Mouse (Mus musculus): ENCODE data around the gene Map3k6. TPM values are rescaled to one million over a fixed set of nuclear protein-coding genes. Genes with fewer than 3 reads are reported as not detected.
A peak's percentile ranks its signal among the peaks of the same experiment; 100 is the strongest.

Gene Map3k6
- polyA plus RNA-seq, 1 experiment from 2014 or later, result 1.9 TPM

GRCm38 (mm10) chr4:133251214-133251613 is 10.6 kb downstream of the Map3k6 start:
- peaks cover 6% of the 10 kb centered on the region for H3K4me1 ChIP-seq (ENCODE audit: control insufficient read depth, insufficient read depth, low read length)
- peak; percentile 27 for DNase-seq
- H3K4me2 ChIP-seq (ENCODE audit: low read length), result peak overlapping the region; percentile 48
- H3K4me3 ChIP-seq (replicated peaks; ENCODE audit: low read depth, low read length), result peak overlapping the region; percentile 25
- H3K27ac ChIP-seq (replicated peaks; ENCODE audit: low read depth, low read length), result no peak overlapping the region
- 1% methylated on average over 31 of the region's 31 CpGs for WGBS
- H3K36me3 ChIP-seq (ENCODE audit: control insufficient read depth, insufficient read depth, low read length), result no peaks in the 10 kb centered on the region
- H3K27me3 ChIP-seq (ENCODE audit: control insufficient read depth, insufficient read depth, low read length), result peaks cover 60% of the 10 kb centered on the region
- no peaks in the 10 kb centered on the region for H3K9me3 ChIP-seq (ENCODE audit: control insufficient read depth, low read length)
- no peak for ATAC-seq (ENCODE audit: low FRiP score, low TSS enrichment)
- peak overlapping the region; percentile 31; the same call in 1 of the 2 replicates for H3K9ac ChIP-seq (replicated peaks; ENCODE audit: low read length)

- WGBS, result 39% methylated on average over 4 of the region's 4 CpGs
- Histone ChIP-seq H3K4me3 (replicated peaks; ENCODE audit: low read depth, low read length) (no peak overlapping the region), H3K27ac (replicated peaks; ENCODE audit: low read depth, low read length) (no peak overlapping the region), H3K36me3 (ENCODE audit: control insufficient read depth, insufficient read depth, low read length) (no peaks in the 10 kb centered on the region), H3K9ac (replicated peaks; ENCODE audit: low read length) (no peak overlapping the region), H3K27me3 (ENCODE audit: control insufficient read depth, insufficient read depth, low read length) (peaks cover 52% of the 10 kb centered on the region), H3K4me1 (ENCODE audit: control insufficient read depth, insufficient read depth, low read length) (peaks cover 6% of the 10 kb centered on the region), H3K4me2 (ENCODE audit: low read length) (no peak overlapping the region), H3K9me3 (ENCODE audit: control insufficient read depth, low read length) (no peaks in the 10 kb centered on the region)
- ATAC-seq (ENCODE audit: low FRiP score, low TSS enrichment) (no peak), DNase-seq (peak; percentile 34)
These were observed 11.5 kb downstream of the Map3k6 start for GRCm38 (mm10) chr4:133252089-133252488.

- Histone ChIP-seq H3K4me3 (replicated peaks; ENCODE audit: low read depth, low read length) (no peak overlapping the region), H3K9ac (replicated peaks; ENCODE audit: low read length) (no peak overlapping the region), H3K36me3 (ENCODE audit: control insufficient read depth, insufficient read depth, low read length) (no peaks in the 10 kb centered on the region), H3K9me3 (ENCODE audit: control insufficient read depth, low read length) (no peaks in the 10 kb centered on the region), H3K4me2 (ENCODE audit: low read length) (no peak overlapping the region), H3K27me3 (ENCODE audit: control insufficient read depth, insufficient read depth, low read length) (peaks cover 41% of the 10 kb centered on the region), H3K4me1 (ENCODE audit: control insufficient read depth, insufficient read depth, low read length) (peaks cover 6% of the 10 kb centered on the region), H3K27ac (replicated peaks; ENCODE audit: low read depth, low read length) (no peak overlapping the region)
- DNase-seq (no peak), ATAC-seq (ENCODE audit: low FRiP score, low TSS enrichment) (no peak)
- 70% methylated on average over 12 of the region's 12 CpGs for WGBS
These were observed 12.8 kb downstream of the Map3k6 start for GRCm38 (mm10) chr4:133253412-133253811.

GRCm38 (mm10) chr4:133255392-133255791 is 14.8 kb downstream of the Map3k6 start:
- Histone ChIP-seq H3K36me3 (ENCODE audit: control insufficient read depth, insufficient read depth, low read length) (no peaks in the 10 kb centered on the region), H3K4me1 (ENCODE audit: control insufficient read depth, insufficient read depth, low read length) (peaks cover 6% of the 10 kb centered on the region), H3K4me2 (ENCODE audit: low read length) (no peak overlapping the region), H3K4me3 (replicated peaks; ENCODE audit: low read depth, low read length) (no peak overlapping the region), H3K27me3 (ENCODE audit: control insufficient read depth, insufficient read depth, low read length) (peaks cover 28% of the 10 kb centered on the region), H3K27ac (replicated peaks; ENCODE audit: low read depth, low read length) (no peak overlapping the region), H3K9me3 (ENCODE audit: control insufficient read depth, low read length) (no peaks in the 10 kb centered on the region), H3K9ac (replicated peaks; ENCODE audit: low read length) (no peak overlapping the region)
- ATAC-seq (ENCODE audit: low FRiP score, low TSS enrichment) (no peak), DNase-seq (no peak)
- WGBS, result 62% methylated on average over 6 of the region's 6 CpGs

- Histone ChIP-seq H3K9ac (replicated peaks; ENCODE audit: low read length) (no peak overlapping the region), H3K4me1 (ENCODE audit: control insufficient read depth, insufficient read depth, low read length) (no peaks in the 10 kb centered on the region), H3K27ac (replicated peaks; ENCODE audit: low read depth, low read length) (no peak overlapping the region), H3K4me3 (replicated peaks; ENCODE audit: low read depth, low read length) (no peak overlapping the region), H3K36me3 (ENCODE audit: control insufficient read depth, insufficient read depth, low read length) (no peaks in the 10 kb centered on the region), H3K4me2 (ENCODE audit: low read length) (no peak overlapping the region), H3K9me3 (ENCODE audit: control insufficient read depth, low read length) (no peaks in the 10 kb centered on the region), H3K27me3 (ENCODE audit: control insufficient read depth, insufficient read depth, low read length) (peaks cover 14% of the 10 kb centered on the region; the same call in 1 of the 2 replicates)
- ATAC-seq (ENCODE audit: low FRiP score, low TSS enrichment), result no peak
- 20% methylated on average over 24 of the region's 24 CpGs for WGBS
- DNase-seq, result no peak
These were observed 16.2 kb downstream of the Map3k6 start for GRCm38 (mm10) chr4:133256820-133257219.

- Histone ChIP-seq H3K4me3 (replicated peaks; ENCODE audit: low read depth, low read length) (no peak overlapping the region), H3K4me2 (ENCODE audit: low read length) (no peak overlapping the region), H3K4me1 (ENCODE audit: control insufficient read depth, insufficient read depth, low read length) (no peaks in the 10 kb centered on the region), H3K27me3 (ENCODE audit: control insufficient read depth, insufficient read depth, low read length) (peaks cover 10% of the 10 kb centered on the region; the same call in 1 of the 2 replicates), H3K27ac (replicated peaks; ENCODE audit: low read depth, low read length) (no peak overlapping the region), H3K9ac (replicated peaks; ENCODE audit: low read length) (no peak overlapping the region), H3K36me3 (ENCODE audit: control insufficient read depth, insufficient read depth, low read length) (no peaks in the 10 kb centered on the region), H3K9me3 (ENCODE audit: control insufficient read depth, low read length) (no peaks in the 10 kb centered on the region)
- ATAC-seq (ENCODE audit: low FRiP score, low TSS enrichment) (no peak), DNase-seq (no peak)
- 34% methylated on average over 12 of the region's 12 CpGs for WGBS
These were observed 16.6 kb downstream of the Map3k6 start for GRCm38 (mm10) chr4:133257230-133257629.

GRCm38 (mm10) chr4:133257798-133258408 is 17.3 kb downstream of the Map3k6 start:
- no peak overlapping the region for H3K4me2 ChIP-seq (ENCODE audit: low read length)
- DNase-seq (no peak), ATAC-seq (ENCODE audit: low FRiP score, low TSS enrichment) (no peak)
- H3K4me3 ChIP-seq (replicated peaks; ENCODE audit: low read depth, low read length), result no peak overlapping the region
- H3K36me3 ChIP-seq (ENCODE audit: control insufficient read depth, insufficient read depth, low read length), result no peaks in the 10 kb centered on the region
- H3K4me1 ChIP-seq (ENCODE audit: control insufficient read depth, insufficient read depth, low read length), result no peaks in the 10 kb centered on the region
- WGBS, result 76% methylated on average over 12 of the region's 12 CpGs
- H3K27me3 ChIP-seq (ENCODE audit: control insufficient read depth, insufficient read depth, low read length), result 0 out of 2 replicates have a peak, but pooled peaks cover 4% of the 10 kb centered on the region
- H3K9me3 ChIP-seq (ENCODE audit: control insufficient read depth, low read length), result no peaks in the 10 kb centered on the region
- H3K9ac ChIP-seq (replicated peaks; ENCODE audit: low read length), result no peak overlapping the region
- H3K27ac ChIP-seq (replicated peaks; ENCODE audit: low read depth, low read length), result no peak overlapping the region

GRCm38 (mm10) chr4:133261641-133262374 is 21.2 kb downstream of the Map3k6 start:
- H3K4me1 ChIP-seq (ENCODE audit: control insufficient read depth, insufficient read depth, low read length), result no peaks in the 10 kb centered on the region
- no peak for DNase-seq
- 54% methylated on average over 10 of the region's 10 CpGs for WGBS
- H3K27me3 ChIP-seq (ENCODE audit: control insufficient read depth, insufficient read depth, low read length), result no peaks in the 10 kb centered on the region
- H3K4me3 ChIP-seq (replicated peaks; ENCODE audit: low read depth, low read length), result no peak overlapping the region
- H3K9me3 ChIP-seq (ENCODE audit: control insufficient read depth, low read length), result 0 out of 2 replicates have a peak, but pooled peaks cover 4% of the 10 kb centered on the region
- no peak for ATAC-seq (ENCODE audit: low FRiP score, low TSS enrichment)
- peaks cover 26% of the 10 kb centered on the region for H3K36me3 ChIP-seq (ENCODE audit: control insufficient read depth, insufficient read depth, low read length)
- no peak overlapping the region for H3K9ac ChIP-seq (replicated peaks; ENCODE audit: low read length)
- no peak overlapping the region for H3K27ac ChIP-seq (replicated peaks; ENCODE audit: low read depth, low read length)
- H3K4me2 ChIP-seq (ENCODE audit: low read length), result no peak overlapping the region

GRCm38 (mm10) chr4:133262375-133262765 is 21.8 kb downstream of the Map3k6 start:
- WGBS, result 69% methylated on average over 7 of the region's 7 CpGs
- H3K4me3 ChIP-seq (replicated peaks; ENCODE audit: low read depth, low read length), result no peak overlapping the region
- ATAC-seq (ENCODE audit: low FRiP score, low TSS enrichment), result no peak
- 0 out of 2 replicates have a peak, but pooled peaks cover 4% of the 10 kb centered on the region for H3K9me3 ChIP-seq (ENCODE audit: control insufficient read depth, low read length)
- H3K9ac ChIP-seq (replicated peaks; ENCODE audit: low read length), result no peak overlapping the region
- H3K27ac ChIP-seq (replicated peaks; ENCODE audit: low read depth, low read length), result no peak overlapping the region
- no peaks in the 10 kb centered on the region for H3K27me3 ChIP-seq (ENCODE audit: control insufficient read depth, insufficient read depth, low read length)
- no peak for DNase-seq
- H3K36me3 ChIP-seq (ENCODE audit: control insufficient read depth, insufficient read depth, low read length), result peaks cover 32% of the 10 kb centered on the region
- no peaks in the 10 kb centered on the region for H3K4me1 ChIP-seq (ENCODE audit: control insufficient read depth, insufficient read depth, low read length)
- no peak overlapping the region for H3K4me2 ChIP-seq (ENCODE audit: low read length)
